Mouse (Mus musculus): ENCODE measurements at regions not wholly inside any gene's neighbourhood (a gene's known extent, or its start where the extent isn't known, plus 50 kb on each side); places are given as distances from the start of the nearest gene placed in this dataset.

DNA sequence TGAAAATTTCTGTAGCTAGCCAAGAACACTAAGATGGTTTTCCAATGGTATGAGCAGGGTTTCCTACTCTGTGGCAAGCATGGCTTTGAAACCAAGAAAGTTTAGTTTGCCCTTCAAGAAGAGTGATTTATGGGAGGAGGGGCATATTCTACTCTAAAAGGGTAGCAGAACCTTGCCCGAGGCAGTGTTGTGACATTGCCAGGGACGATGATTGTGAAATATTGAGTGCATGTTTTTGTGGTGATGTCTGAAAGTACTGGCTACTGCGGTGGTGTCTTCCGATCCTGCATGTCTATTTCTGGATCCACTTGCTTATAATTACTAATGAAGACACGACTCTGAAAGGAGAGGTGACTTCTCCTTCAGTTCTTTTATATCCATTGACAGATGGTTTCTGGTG, 439.1 kb upstream of the Mef2c start:
- Histone ChIP-seq H3K27ac (ENCODE audit: low read depth, low read length) (no peak overlapping the region), H3K4me1 (ENCODE audit: insufficient read depth, low read length) (no peaks in the 10 kb centered on the region), H3K9me3 (ENCODE audit: low read length) (no peaks in the 10 kb centered on the region), H3K27me3 (ENCODE audit: insufficient read depth, low read length) (no peaks in the 10 kb centered on the region), H3K36me3 (ENCODE audit: insufficient read depth, low read length) (no peaks in the 10 kb centered on the region), H3K4me2 (ENCODE audit: low read depth, low read length, poor library complexity, severe bottlenecking) (no peak overlapping the region), H3K4me3 (ENCODE audit: low read depth, low read length) (no peak overlapping the region), H3K9ac (replicated peaks; ENCODE audit: low read length, poor library complexity, severe bottlenecking) (no peak overlapping the region)
- ATAC-seq (ENCODE audit: low FRiP score) (no peak), DNase-seq (ENCODE audit: low spot score) (no peak)
- TF ChIP-seq CTCF (IDR thresholded peaks at IDR 0.05): no peak
- WGBS: 85% methylated on average over 5 of the region's 5 CpGs

- no peak for DNase-seq (ENCODE audit: low spot score)
- no peak for ATAC-seq (ENCODE audit: low FRiP score)
- Histone ChIP-seq H3K4me3 (ENCODE audit: low read depth, low read length) (no peak overlapping the region), H3K9ac (replicated peaks; ENCODE audit: low read length, poor library complexity, severe bottlenecking) (no peak overlapping the region), H3K4me2 (ENCODE audit: low read depth, low read length, poor library complexity, severe bottlenecking) (no peak overlapping the region), H3K36me3 (ENCODE audit: insufficient read depth, low read length) (no peaks in the 10 kb centered on the region), H3K27ac (ENCODE audit: low read depth, low read length) (no peak overlapping the region), H3K27me3 (ENCODE audit: insufficient read depth, low read length) (no peaks in the 10 kb centered on the region), H3K9me3 (ENCODE audit: low read length) (no peaks in the 10 kb centered on the region), H3K4me1 (ENCODE audit: insufficient read depth, low read length) (no peaks in the 10 kb centered on the region)
- 94% methylated on average over 3 of the region's 3 CpGs for WGBS
- TF ChIP-seq CTCF (IDR thresholded peaks at IDR 0.05): no peak
These were observed 438.6 kb upstream of the Mef2c start for GRCm38 (mm10) chr13:83065201-83065600.

GRCm38 (mm10) chr13:83066115-83066753, 437.6 kb upstream of the Mef2c start:
- TF ChIP-seq CTCF (IDR thresholded peaks at IDR 0.05): no peak
- DNase-seq (ENCODE audit: low spot score) (no peak), ATAC-seq (ENCODE audit: low FRiP score) (no peak)
- H3K4me2 ChIP-seq (ENCODE audit: low read depth, low read length, poor library complexity, severe bottlenecking): no peak overlapping the region
- H3K4me3 ChIP-seq (ENCODE audit: low read depth, low read length): no peak overlapping the region
- no peaks in the 10 kb centered on the region for H3K4me1 ChIP-seq (ENCODE audit: insufficient read depth, low read length)
- no peaks in the 10 kb centered on the region for H3K36me3 ChIP-seq (ENCODE audit: insufficient read depth, low read length)
- no peaks in the 10 kb centered on the region for H3K27me3 ChIP-seq (ENCODE audit: insufficient read depth, low read length)
- no peaks in the 10 kb centered on the region for H3K9me3 ChIP-seq (ENCODE audit: low read length)
- WGBS: 63% methylated on average over 8 of the region's 8 CpGs
- no peak overlapping the region for H3K27ac ChIP-seq (ENCODE audit: low read depth, low read length)
- no peak overlapping the region for H3K9ac ChIP-seq (replicated peaks; ENCODE audit: low read length, poor library complexity, severe bottlenecking)

DNA sequence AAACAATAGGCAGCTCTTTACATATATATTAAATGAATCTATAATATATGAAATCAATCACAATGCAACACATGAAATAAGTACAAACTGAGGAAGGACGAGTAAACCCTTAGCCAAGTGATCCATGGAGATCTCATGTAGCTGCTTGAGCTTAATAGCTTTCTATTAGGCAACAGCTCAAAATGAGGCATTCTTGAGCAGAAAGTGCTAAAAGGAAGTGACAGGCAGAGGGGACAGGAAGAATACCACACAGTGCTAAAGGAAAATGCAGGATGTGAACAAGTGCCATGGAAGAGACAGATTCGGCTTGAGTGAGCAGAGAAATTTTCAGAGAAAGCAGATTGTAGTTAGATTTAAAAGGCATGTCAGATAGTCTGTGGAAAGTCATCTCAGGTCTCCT, 436.3 kb upstream of the Mef2c start:
- Histone ChIP-seq H3K4me2 (ENCODE audit: low read depth, low read length, poor library complexity, severe bottlenecking) (no peak overlapping the region), H3K4me1 (ENCODE audit: insufficient read depth, low read length) (no peaks in the 10 kb centered on the region), H3K36me3 (ENCODE audit: insufficient read depth, low read length) (no peaks in the 10 kb centered on the region), H3K9me3 (ENCODE audit: low read length) (no peaks in the 10 kb centered on the region), H3K27me3 (ENCODE audit: insufficient read depth, low read length) (no peaks in the 10 kb centered on the region), H3K27ac (ENCODE audit: low read depth, low read length) (no peak overlapping the region), H3K9ac (replicated peaks; ENCODE audit: low read length, poor library complexity, severe bottlenecking) (no peak overlapping the region), H3K4me3 (ENCODE audit: low read depth, low read length) (no peak overlapping the region)
- DNase-seq (ENCODE audit: low spot score): no peak
- TF ChIP-seq CTCF (IDR thresholded peaks at IDR 0.05): no peak
- no peak for ATAC-seq (ENCODE audit: low FRiP score)
- WGBS: 60% methylated on average over 2 of the region's 2 CpGs

- H3K27me3 ChIP-seq (ENCODE audit: insufficient read depth, low read length): no peaks in the 10 kb centered on the region
- ATAC-seq (ENCODE audit: low FRiP score) (no peak), DNase-seq (ENCODE audit: low spot score) (no peak)
- H3K4me3 ChIP-seq (ENCODE audit: low read depth, low read length): no peak overlapping the region
- no peaks in the 10 kb centered on the region for H3K4me1 ChIP-seq (ENCODE audit: insufficient read depth, low read length)
- no peak overlapping the region for H3K9ac ChIP-seq (replicated peaks; ENCODE audit: low read length, poor library complexity, severe bottlenecking)
- no peaks in the 10 kb centered on the region for H3K9me3 ChIP-seq (ENCODE audit: low read length)
- no peaks in the 10 kb centered on the region for H3K36me3 ChIP-seq (ENCODE audit: insufficient read depth, low read length)
- H3K4me2 ChIP-seq (ENCODE audit: low read depth, low read length, poor library complexity, severe bottlenecking): no peak overlapping the region
- TF ChIP-seq CTCF (IDR thresholded peaks at IDR 0.05): no peak
- 67% methylated on average over 1 of the region's 1 CpGs for WGBS
- H3K27ac ChIP-seq (ENCODE audit: low read depth, low read length): no peak overlapping the region
These were observed 435.2 kb upstream of the Mef2c start for GRCm38 (mm10) chr13:83068588-83068987.

DNA sequence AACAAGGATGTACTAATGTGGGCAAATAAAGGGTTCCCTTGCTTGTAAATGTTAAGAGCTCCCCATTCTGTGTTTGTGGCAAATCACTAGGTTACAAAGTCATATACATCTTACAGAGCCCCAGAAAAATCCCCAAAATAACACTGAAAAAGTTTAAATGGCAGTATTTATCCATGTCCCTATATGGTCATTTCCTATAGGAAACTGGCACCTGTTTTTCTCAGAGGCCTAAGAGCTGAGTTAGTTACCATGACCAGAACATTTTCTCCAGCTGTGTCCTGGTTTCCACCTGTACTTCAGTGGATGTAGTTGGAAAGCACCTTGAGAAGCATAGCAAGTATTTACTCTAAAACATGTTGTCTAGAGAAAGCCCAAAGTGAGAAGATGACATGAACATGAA, 434.5 kb upstream of the Mef2c start:
- Histone ChIP-seq H3K36me3 (ENCODE audit: insufficient read depth, low read length) (no peaks in the 10 kb centered on the region), H3K27ac (ENCODE audit: low read depth, low read length) (no peak overlapping the region), H3K9me3 (ENCODE audit: low read length) (no peaks in the 10 kb centered on the region), H3K27me3 (ENCODE audit: insufficient read depth, low read length) (no peaks in the 10 kb centered on the region), H3K4me2 (ENCODE audit: low read depth, low read length, poor library complexity, severe bottlenecking) (no peak overlapping the region), H3K4me1 (ENCODE audit: insufficient read depth, low read length) (no peaks in the 10 kb centered on the region), H3K4me3 (ENCODE audit: low read depth, low read length) (no peak overlapping the region), H3K9ac (replicated peaks; ENCODE audit: low read length, poor library complexity, severe bottlenecking) (no peak overlapping the region)
- DNase-seq (ENCODE audit: low spot score) (no peak), ATAC-seq (ENCODE audit: low FRiP score) (no peak)
- TF ChIP-seq CTCF (IDR thresholded peaks at IDR 0.05): no peak

Data from midbrain, postnatal 0 days (tissue).